Mouse (Mus musculus) stomach, postnatal 0 days (tissue): Measurements from ENCODE around the gene Adgrl2.

ENCODE experiments used
- CTCF ChIP-seq: IDR thresholded peaks from 2 replicates; pipeline ENCODE4 v1.5.1; 2016; ENCODE audit warnings: antibody characterized with exemption, low read depth, mild to moderate bottlenecking, moderate library complexity
- EP300 ChIP-seq: optimal IDR thresholded peaks from 2 replicates; pipeline ENCODE3; 2016; ENCODE audit warnings: antibody characterized with exemption

DNA sequence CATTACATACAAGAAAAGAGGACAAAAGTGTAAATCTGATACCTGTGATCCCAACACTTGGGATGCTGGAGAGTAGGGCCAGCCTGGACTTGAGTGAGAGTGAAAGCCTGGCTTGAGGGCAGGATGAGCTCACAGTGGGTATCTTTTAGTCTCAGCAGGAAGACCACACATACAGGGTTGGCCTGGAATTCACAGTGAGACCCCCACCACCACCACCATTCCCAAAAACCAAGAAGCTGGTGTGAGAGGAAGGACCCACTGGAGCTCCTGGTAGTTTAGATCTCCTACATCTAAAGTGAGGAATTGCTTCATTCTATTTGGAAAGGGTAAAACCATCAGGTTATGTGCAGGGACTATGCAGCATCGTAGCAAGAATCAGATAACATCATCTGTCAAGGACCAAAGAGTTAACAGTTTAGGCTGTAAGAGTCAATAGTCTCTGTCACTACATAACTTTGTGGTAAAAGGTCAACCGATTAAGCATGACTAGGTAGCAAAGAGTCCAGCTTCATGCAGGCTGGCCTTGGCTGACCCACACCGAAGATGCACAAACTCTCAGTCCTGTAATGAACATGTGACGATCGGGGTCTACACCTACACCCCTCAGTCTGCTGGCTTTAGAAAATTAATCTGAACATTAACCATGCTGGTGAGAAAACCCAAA, 26.8 kb downstream of the Adgrl2 start:
- TF ChIP-seq CTCF (no peak), EP300 (no peak)
